Mouse (Mus musculus): ENCODE results near the gene Gucd1. TPM values are rescaled to one million over a fixed set of nuclear protein-coding genes. Genes with fewer than 3 reads are reported as not detected.
A peak's percentile ranks its signal among the peaks of the same experiment; 100 is the strongest.

Gene Gucd1
- polyA plus RNA-seq, 1 experiment from 2014 or later = 31.4 TPM

GRCm38 (mm10) chr10:75341936-75342335 is 175.8 kb downstream of the Gucd1 start:
- no peak for ATAC-seq (replicated peaks; ENCODE audit: insufficient number of reproducible peaks, low FRiP score, low TSS enrichment, low read depth)

GRCm38 (mm10) chr10:75339377-75339776 is 178.4 kb downstream of the Gucd1 start:
- no peak overlapping the region for H3K4me2 ChIP-seq (ENCODE audit: low read depth, low read length)
- no peaks in the 10 kb centered on the region for H3K4me1 ChIP-seq (ENCODE audit: control insufficient read depth, insufficient read depth, low read length)
- DNase-seq (ENCODE audit: low spot score) (no peak), ATAC-seq (replicated peaks; ENCODE audit: insufficient number of reproducible peaks, low FRiP score, low TSS enrichment, low read depth) (no peak)
- no peak overlapping the region for H3K4me3 ChIP-seq (ENCODE audit: low read depth, low read length)
- H3K27me3 ChIP-seq (ENCODE audit: control insufficient read depth, insufficient read depth, low read length) = no peaks in the 10 kb centered on the region
- H3K27ac ChIP-seq (replicated peaks; ENCODE audit: low read depth, low read length) = no peak overlapping the region
- H3K9me3 ChIP-seq (replicated peaks; ENCODE audit: control insufficient read depth, low read length) = no peaks in the 10 kb centered on the region
- no peaks in the 10 kb centered on the region for H3K36me3 ChIP-seq (replicated peaks; ENCODE audit: control insufficient read depth, insufficient read depth, low read depth, low read length)
- WGBS = 81% methylated on average over 7 of the region's 7 CpGs
- no peak overlapping the region for H3K9ac ChIP-seq (replicated peaks; ENCODE audit: low read length)

More at GRCm38 (mm10) chr10:75341936-75342335, 175.8 kb downstream of the Gucd1 start:
- H3K4me3 ChIP-seq (ENCODE audit: low read depth, low read length) = no peak overlapping the region
- no peaks in the 10 kb centered on the region for H3K36me3 ChIP-seq (replicated peaks; ENCODE audit: control insufficient read depth, insufficient read depth, low read depth, low read length)
- H3K9me3 ChIP-seq (replicated peaks; ENCODE audit: control insufficient read depth, low read length) = no peaks in the 10 kb centered on the region
- H3K27ac ChIP-seq (replicated peaks; ENCODE audit: low read depth, low read length) = no peak overlapping the region
- DNase-seq (ENCODE audit: low spot score) = peak; percentile 63
- H3K27me3 ChIP-seq (ENCODE audit: control insufficient read depth, insufficient read depth, low read length) = no peaks in the 10 kb centered on the region
- H3K9ac ChIP-seq (replicated peaks; ENCODE audit: low read length) = no peak overlapping the region
- no peak overlapping the region for H3K4me2 ChIP-seq (ENCODE audit: low read depth, low read length)
- 33% methylated on average over 8 of the region's 8 CpGs for WGBS
- no peaks in the 10 kb centered on the region for H3K4me1 ChIP-seq (ENCODE audit: control insufficient read depth, insufficient read depth, low read length)

- H3K27ac ChIP-seq (replicated peaks; ENCODE audit: low read depth, low read length) = no peak overlapping the region
- no peak for ATAC-seq (replicated peaks; ENCODE audit: insufficient number of reproducible peaks, low FRiP score, low TSS enrichment, low read depth)
- H3K9ac ChIP-seq (replicated peaks; ENCODE audit: low read length) = no peak overlapping the region
- H3K4me2 ChIP-seq (ENCODE audit: low read depth, low read length) = no peak overlapping the region
- H3K36me3 ChIP-seq (replicated peaks; ENCODE audit: control insufficient read depth, insufficient read depth, low read depth, low read length) = no peaks in the 10 kb centered on the region
- H3K27me3 ChIP-seq (ENCODE audit: control insufficient read depth, insufficient read depth, low read length) = no peaks in the 10 kb centered on the region
- no peaks in the 10 kb centered on the region for H3K4me1 ChIP-seq (ENCODE audit: control insufficient read depth, insufficient read depth, low read length)
- DNase-seq (ENCODE audit: low spot score) = no peak
- no peaks in the 10 kb centered on the region for H3K9me3 ChIP-seq (replicated peaks; ENCODE audit: control insufficient read depth, low read length)
- WGBS = 74% methylated on average over 5 of the region's 5 CpGs
- no peak overlapping the region for H3K4me3 ChIP-seq (ENCODE audit: low read depth, low read length)
Measured at GRCm38 (mm10) chr10:75338852-75339251, 178.9 kb downstream of the Gucd1 start.

DNA sequence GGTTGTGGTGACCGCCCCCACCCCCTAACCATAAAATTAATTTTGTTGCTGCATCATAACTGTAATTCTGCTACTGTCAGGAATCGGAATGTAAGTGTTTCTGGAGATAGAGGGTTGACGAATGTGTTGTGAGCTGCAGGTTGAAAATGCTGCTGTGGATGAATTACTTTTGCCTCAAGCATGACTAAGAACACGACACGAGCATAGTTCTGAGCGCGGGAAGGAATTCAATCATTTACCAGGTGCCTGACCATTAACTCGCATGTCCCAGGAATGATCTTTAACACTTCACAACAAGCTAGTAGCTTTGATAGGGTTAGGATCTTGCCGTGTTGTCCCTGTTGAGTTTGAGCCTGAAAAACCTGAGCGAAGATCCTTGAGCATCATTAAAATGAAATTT is 180.5 kb downstream of the Gucd1 start:
- Histone ChIP-seq H3K9me3 (replicated peaks; ENCODE audit: control insufficient read depth, low read length) (no peaks in the 10 kb centered on the region), H3K27me3 (ENCODE audit: control insufficient read depth, insufficient read depth, low read length) (no peaks in the 10 kb centered on the region), H3K4me3 (ENCODE audit: low read depth, low read length) (no peak overlapping the region), H3K27ac (replicated peaks; ENCODE audit: low read depth, low read length) (no peak overlapping the region), H3K9ac (replicated peaks; ENCODE audit: low read length) (no peak overlapping the region), H3K4me1 (ENCODE audit: control insufficient read depth, insufficient read depth, low read length) (no peaks in the 10 kb centered on the region), H3K36me3 (replicated peaks; ENCODE audit: control insufficient read depth, insufficient read depth, low read depth, low read length) (no peaks in the 10 kb centered on the region), H3K4me2 (ENCODE audit: low read depth, low read length) (no peak overlapping the region)
- WGBS = 86% methylated on average over 10 of the region's 10 CpGs
- DNase-seq (ENCODE audit: low spot score) = no peak
- ATAC-seq (replicated peaks; ENCODE audit: insufficient number of reproducible peaks, low FRiP score, low TSS enrichment, low read depth) = no peak

GRCm38 (mm10) chr10:75335075-75335474 is 182.7 kb downstream of the Gucd1 start:
- no peak for DNase-seq (ENCODE audit: low spot score)
- 87% methylated on average over 6 of the region's 6 CpGs for WGBS
- Histone ChIP-seq H3K4me1 (ENCODE audit: control insufficient read depth, insufficient read depth, low read length) (no peaks in the 10 kb centered on the region), H3K36me3 (replicated peaks; ENCODE audit: control insufficient read depth, insufficient read depth, low read depth, low read length) (no peaks in the 10 kb centered on the region), H3K4me2 (ENCODE audit: low read depth, low read length) (no peak overlapping the region), H3K9ac (replicated peaks; ENCODE audit: low read length) (no peak overlapping the region), H3K27ac (replicated peaks; ENCODE audit: low read depth, low read length) (no peak overlapping the region), H3K27me3 (ENCODE audit: control insufficient read depth, insufficient read depth, low read length) (no peaks in the 10 kb centered on the region), H3K4me3 (ENCODE audit: low read depth, low read length) (no peak overlapping the region), H3K9me3 (replicated peaks; ENCODE audit: control insufficient read depth, low read length) (no peaks in the 10 kb centered on the region)
- no peak for ATAC-seq (replicated peaks; ENCODE audit: insufficient number of reproducible peaks, low FRiP score, low TSS enrichment, low read depth)

GRCm38 (mm10) chr10:75334175-75334574 is 183.6 kb downstream of the Gucd1 start:
- Histone ChIP-seq H3K36me3 (replicated peaks; ENCODE audit: control insufficient read depth, insufficient read depth, low read depth, low read length) (no peaks in the 10 kb centered on the region), H3K9me3 (replicated peaks; ENCODE audit: control insufficient read depth, low read length) (no peaks in the 10 kb centered on the region), H3K4me1 (ENCODE audit: control insufficient read depth, insufficient read depth, low read length) (no peaks in the 10 kb centered on the region), H3K4me2 (ENCODE audit: low read depth, low read length) (no peak overlapping the region), H3K9ac (replicated peaks; ENCODE audit: low read length) (no peak overlapping the region), H3K27ac (replicated peaks; ENCODE audit: low read depth, low read length) (no peak overlapping the region), H3K4me3 (ENCODE audit: low read depth, low read length) (no peak overlapping the region), H3K27me3 (ENCODE audit: control insufficient read depth, insufficient read depth, low read length) (no peaks in the 10 kb centered on the region)
- no peak for ATAC-seq (replicated peaks; ENCODE audit: insufficient number of reproducible peaks, low FRiP score, low TSS enrichment, low read depth)
- no peak for DNase-seq (ENCODE audit: low spot score)
- WGBS = 77% methylated on average over 7 of the region's 7 CpGs

DNA sequence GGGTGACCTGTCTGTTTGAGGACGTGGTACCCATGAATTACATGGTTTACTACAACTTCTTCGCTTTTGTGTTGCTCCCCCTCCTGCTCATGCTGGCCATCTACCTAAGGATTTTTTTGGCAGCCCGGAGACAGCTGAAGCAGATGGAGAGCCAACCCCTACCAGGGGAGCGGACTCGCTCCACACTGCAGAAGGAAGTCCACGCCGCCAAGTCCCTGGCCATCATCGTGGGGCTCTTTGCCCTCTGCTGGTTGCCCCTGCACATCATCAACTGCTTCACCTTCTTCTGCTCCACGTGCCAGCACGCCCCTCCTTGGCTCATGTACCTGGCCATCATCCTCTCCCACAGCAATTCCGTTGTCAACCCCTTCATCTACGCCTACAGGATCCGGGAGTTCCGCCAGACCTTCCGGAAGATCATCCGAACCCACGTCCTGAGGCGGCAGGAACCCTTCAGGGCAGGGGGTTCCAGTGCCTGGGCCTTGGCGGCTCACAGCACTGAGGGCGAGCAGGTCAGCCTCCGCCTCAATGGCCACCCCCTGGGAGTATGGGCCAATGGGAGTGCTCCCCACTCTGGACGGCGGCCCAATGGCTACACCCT is 184.5 kb downstream of the Gucd1 start:
- Histone ChIP-seq H3K4me2 (ENCODE audit: low read depth, low read length) (no peak overlapping the region), H3K9me3 (replicated peaks; ENCODE audit: control insufficient read depth, low read length) (no peaks in the 10 kb centered on the region), H3K27me3 (ENCODE audit: control insufficient read depth, insufficient read depth, low read length) (no peaks in the 10 kb centered on the region), H3K27ac (replicated peaks; ENCODE audit: low read depth, low read length) (no peak overlapping the region), H3K4me1 (ENCODE audit: control insufficient read depth, insufficient read depth, low read length) (no peaks in the 10 kb centered on the region), H3K9ac (replicated peaks; ENCODE audit: low read length) (no peak overlapping the region), H3K4me3 (ENCODE audit: low read depth, low read length) (no peak overlapping the region), H3K36me3 (replicated peaks; ENCODE audit: control insufficient read depth, insufficient read depth, low read depth, low read length) (no peaks in the 10 kb centered on the region)
- DNase-seq (ENCODE audit: low spot score) = no peak
- no peak for ATAC-seq (replicated peaks; ENCODE audit: insufficient number of reproducible peaks, low FRiP score, low TSS enrichment, low read depth)
- 95% methylated on average over 23 of the region's 23 CpGs for WGBS

DNA sequence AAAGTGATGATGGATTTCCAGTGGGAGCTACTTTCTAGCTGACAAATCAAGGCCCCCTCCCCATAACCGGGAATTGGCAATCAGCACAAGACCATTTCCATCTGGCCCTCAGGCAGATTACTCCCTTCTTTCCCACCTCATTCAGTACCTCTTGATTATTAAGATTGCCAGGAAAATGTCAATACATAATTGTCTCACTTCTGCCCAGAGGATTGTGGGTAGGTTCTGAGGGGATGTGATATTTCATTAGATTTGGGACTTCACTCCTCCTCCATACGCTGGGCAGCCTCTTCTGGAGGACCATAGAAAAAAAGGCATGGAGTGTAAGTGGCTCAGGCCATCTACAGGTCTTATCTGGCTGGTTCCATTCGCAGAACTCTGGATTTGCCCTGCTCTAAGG is 185.5 kb downstream of the Gucd1 start:
- no peak for ATAC-seq (replicated peaks; ENCODE audit: insufficient number of reproducible peaks, low FRiP score, low TSS enrichment, low read depth)
- no peak overlapping the region for H3K4me3 ChIP-seq (ENCODE audit: low read depth, low read length)
- H3K9me3 ChIP-seq (replicated peaks; ENCODE audit: control insufficient read depth, low read length) = no peaks in the 10 kb centered on the region
- 79% methylated on average over 3 of the region's 3 CpGs for WGBS
- no peaks in the 10 kb centered on the region for H3K4me1 ChIP-seq (ENCODE audit: control insufficient read depth, insufficient read depth, low read length)
- no peak overlapping the region for H3K9ac ChIP-seq (replicated peaks; ENCODE audit: low read length)
- no peak for DNase-seq (ENCODE audit: low spot score)
- no peak overlapping the region for H3K4me2 ChIP-seq (ENCODE audit: low read depth, low read length)
- no peak overlapping the region for H3K27ac ChIP-seq (replicated peaks; ENCODE audit: low read depth, low read length)
- H3K36me3 ChIP-seq (replicated peaks; ENCODE audit: control insufficient read depth, insufficient read depth, low read depth, low read length) = no peaks in the 10 kb centered on the region
- H3K27me3 ChIP-seq (ENCODE audit: control insufficient read depth, insufficient read depth, low read length) = no peaks in the 10 kb centered on the region
